Mouse (Mus musculus) left cerebral cortex, adult 2 months (tissue): ENCODE data around the gene Gm14295. TPM values are rescaled to one million over a fixed set of nuclear protein-coding genes. Genes with fewer than 3 reads are reported as not detected.
A peak's percentile ranks its signal among the peaks of the same experiment; 100 is the strongest.
"Not testable (repeated sequence)": the region's sequence is repeated elsewhere in the genome, so short reads cannot be mapped to it uniquely, and the experiment has no call there.

Source experiments
- DNase-seq, 2 experiments: peaks; one replicate each; pipeline ENCODE4 v3.0.0; 2021 to 2022; ENCODE audit warnings: low spot score in 2 of 2, mixed read lengths in 1 of 2; ENCODE audit errors: extremely low spot score in 1 of 2
- H3K27ac ChIP-seq: fragments of 200-600 bp; 2 replicates; pipeline ENCODE4 v1.8.1; 2022
- H3K4me3 ChIP-seq: fragments of 200-600 bp; 2 replicates; pipeline ENCODE4 v1.8.1; 2022
- intact Hi-C: fragments of 180-260 bp; cut with DNase I; formaldehyde crosslinking; loops from one replicate; pipeline ENCODE4 v1.15.1; 2025
- long read RNA-seq, 2 experiments: library from polyadenylated mRNA; stranded (forward); transcript quantifications; one replicate each; pipeline ENCODE4 v2.0.0; 2021; ENCODE audit warnings: borderline mapping rate in 2 of 2
- total RNA-seq, 2 experiments: library from RNA; stranded (reverse); gene quantifications; 2 replicates each; pipeline ENCODE4 v1.2.3; 2021

Gene Gm14295
- 10 to 100 TPM; 13.4 to 20.1 TPM for total RNA-seq
- long read RNA-seq, experiment 1, partial matches to known transcripts, result 0 of 15 reads
- long read RNA-seq, experiment 1, other reads (novel, unspliced or antisense), result 12 of 15 reads
- long read RNA-seq, experiment 2, partial matches to known transcripts, result 1 of 7 reads
- long read RNA-seq, experiment 2, other reads (novel, unspliced or antisense), result 3 of 7 reads

- peak within 1 kb of the TSS; percentile 22; the same call in 1 of the 2 replicates for H3K4me3 ChIP-seq
- H3K27ac ChIP-seq, intact Hi-C loops, DNase-seq: not testable (repeated sequence)
Measured at GRCm38 (mm10) chr2:176798312-176798711, at the start of gene Gm14295. Gene Gm14295 (plus strand): TSS chr2:176798612.

- peak overlapping the region; percentile 22; the same call in 1 of the 2 replicates for H3K4me3 ChIP-seq
- intact Hi-C loops, H3K27ac ChIP-seq, DNase-seq: not testable (repeated sequence)
Measured at GRCm38 (mm10) chr2:176798785-176799184, 373 bp downstream of the Gm14295 start.

- H3K27ac ChIP-seq, H3K4me3 ChIP-seq, DNase-seq, intact Hi-C loops: not testable (repeated sequence)
Measured at GRCm38 (mm10) chr2:176830840-176831239, 32.4 kb downstream of the Gm14295 start, which contains the start of gene Gm14408. Gene Gm14408 (plus strand): TSS chr2:176831140.

Other genes with a start within 250 kb of the Gm14295 start
- gene Gm14308, start 162.3 kb upstream of the Gm14295 start, total RNA-seq, result 10 to 100 TPM in 1 of 2 experiments, 1 to 10 TPM in 1; 6.2 to 13.7 TPM
- 10 to 100 TPM; 12.8 to 13.5 TPM for gene Zfp973, start 128.1 kb upstream of the Gm14295 start, total RNA-seq
- 10 to 100 TPM; 25.7 to 29.5 TPM for gene Gm14305, start 90.3 kb upstream of the Gm14295 start, total RNA-seq
- gene Gm14408, start 32.5 kb downstream of the Gm14295 start, total RNA-seq, result not detected
- gene Gm14296, start 129.2 kb downstream of the Gm14295 start, total RNA-seq, result 10 to 100 TPM; 16.6 to 18.4 TPM
- 10 to 100 TPM; 53.5 to 63.2 TPM for gene Gm14419, start 202.3 kb downstream of the Gm14295 start, total RNA-seq